Mouse (Mus musculus) erythroid progenitor cell, adult 5-6 weeks (primary cell): Measurements from ENCODE around the gene Rps15a. TPM values are rescaled to one million over a fixed set of nuclear protein-coding genes. Genes with fewer than 3 reads are reported as not detected.

Source experiments
- total RNA-seq, 2 experiments: library from RNA; stranded (forward) in 1 of 2; stranded (reverse) in 1 of 2; fragments of 150-400 nt in 1 of 2; fragments of 186-747, 209-891 nt in 1 of 2; gene quantifications; 2 replicates each; pipeline versions ENCODE4 v1.2.3 to v1.2.4; 2015 to 2017; ENCODE audit warnings: low replicate concordance in 2 of 2

Gene Rps15a
- total RNA-seq, 2 experiments from 2014 or later: 193 to 728 TPM

Other genes starting within 250 kb of the Rps15a start
- 748 and 760 TPM in 2 replicates for gene Arl6ip1, start 13.5 kb upstream of the Rps15a start, total RNA-seq (2015; ENCODE audit: low replicate concordance)
- 576 and 709 TPM in 2 replicates for gene Arl6ip1, start 13.5 kb upstream of the Rps15a start, total RNA-seq (2017; ENCODE audit: low replicate concordance)
- gene Smg1, start 127.5 kb upstream of the Rps15a start, total RNA-seq (2015; ENCODE audit: low replicate concordance): 46.1 and 69.6 TPM in 2 replicates
- gene Smg1, start 127.5 kb upstream of the Rps15a start, total RNA-seq (2017; ENCODE audit: low replicate concordance): 39.5 and 49.2 TPM in 2 replicates